Mouse (Mus musculus) lung, postnatal 0 days (tissue): ENCODE measurements around the gene Naa40. TPM values are rescaled to one million over a fixed set of nuclear protein-coding genes. Genes with fewer than 3 reads are reported as not detected.

Experiments
- ATAC-seq: fragments of 200-750 bp; cut with Nextera tagmentation; 2 replicates; pipeline ENCODE4 v1.8.0; 2017; ENCODE audit warnings: moderate library complexity
- DNase-seq: peaks from one replicate; pipeline ENCODE4 v3.0.0-alpha.2; 2016; ENCODE audit warnings: low spot score
- H3K27ac ChIP-seq: fragments of 300-500 bp; sonication (generic); 2 replicates; pipeline ENCODE4 v1.5.1; 2014; ENCODE audit warnings: antibody characterized with exemption, mild to moderate bottlenecking, low read length, mixed read lengths
- H3K27me3 ChIP-seq: fragments of 300-500 bp; sonication (generic); replicated peaks from 2 replicates; pipeline ENCODE4 v1.6.1; 2014; ENCODE audit warnings: low read length, mixed read lengths; ENCODE audit not compliant: insufficient read depth
- H3K36me3 ChIP-seq: fragments of 300-500 bp; sonication (generic); 2 replicates; pipeline ENCODE4 v1.6.1; 2014; ENCODE audit warnings: low read length, mixed read lengths; ENCODE audit not compliant: insufficient read depth
- H3K4me1 ChIP-seq: fragments of 300-500 bp; sonication (generic); 2 replicates; pipeline ENCODE4 v1.6.1; 2014; ENCODE audit warnings: antibody characterized with exemption, low read depth, low read length, mixed read lengths; ENCODE audit not compliant: insufficient read depth
- H3K4me2 ChIP-seq: fragments of 300-500 bp; sonication (generic); replicated peaks from 2 replicates; pipeline ENCODE4 v1.6.1; 2014; ENCODE audit warnings: low read depth, mild to moderate bottlenecking, low read length, moderate library complexity, mixed read lengths
- H3K4me3 ChIP-seq: fragments of 300-500 bp; sonication (generic); 2 replicates; pipeline ENCODE4 v1.5.1; 2014; ENCODE audit warnings: low read depth, low read length
- H3K9ac ChIP-seq: fragments of 300-500 bp; sonication (generic); replicated peaks from 2 replicates; pipeline ENCODE4 v1.6.1; 2014; ENCODE audit warnings: low read depth, mild to moderate bottlenecking
- H3K9me3 ChIP-seq: fragments of 300-500 bp; sonication (generic); 2 replicates; pipeline ENCODE4 v1.6.1; 2016; ENCODE audit warnings: low read length, mixed read lengths
- CTCF ChIP-seq: IDR thresholded peaks from 2 replicates; pipeline ENCODE4 v1.5.1; 2016; ENCODE audit warnings: antibody characterized with exemption, mild to moderate bottlenecking
- EP300 ChIP-seq: IDR thresholded peaks from 2 replicates; pipeline ENCODE4 v1.6.1; 2016; ENCODE audit warnings: antibody characterized with exemption, mild to moderate bottlenecking, control low read depth
- WGBS: fragments of 180-500 bp; shearing (Covaris S2); extraction: QIAGEN DNeasy Blood & Tissue Kit; methylation state at CpG from one replicate; pipeline ENCODE4 v1.1.7; 2014; 5-methylcytosine and 5-hydroxymethylcytosine counted together
- polyA plus RNA-seq: library from polyadenylated mRNA; unstranded; fragments of >200 nt; fragmentation: Nextera tagmentation; extraction: Ambion mirVana; gene quantifications from 2 replicates; pipeline ENCODE4 v1.2.1, GENCODE M21; 2015

Naa40 gene
- polyA plus RNA-seq, 1 experiment from 2014 or later, result 16.6 TPM

DNA sequence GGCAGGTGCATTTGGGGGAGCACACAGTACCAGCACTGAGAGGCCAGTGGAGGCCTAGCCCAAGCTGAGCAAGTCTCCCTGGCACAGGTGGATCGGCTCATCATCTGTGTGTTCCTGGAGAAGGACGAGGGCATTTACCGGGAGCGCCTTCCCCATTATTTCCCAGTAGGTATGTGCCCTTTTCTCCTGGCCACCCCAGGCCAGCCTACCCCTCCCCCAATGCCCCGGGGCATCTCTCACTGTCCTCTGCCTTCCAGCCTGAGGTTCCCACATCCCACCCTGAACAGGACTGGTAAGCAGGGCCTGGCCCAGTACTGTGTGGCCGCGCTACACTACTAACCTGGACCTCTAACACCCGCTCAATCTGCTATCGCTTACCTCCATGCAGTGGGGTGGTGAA is 43.5 kb downstream of the Naa40 start:
- no peak overlapping the region for H3K27ac ChIP-seq
- WGBS, result 88% methylated on average over 9 of the region's 9 CpGs
- H3K4me1 ChIP-seq, result no peaks in the 10 kb centered on the region
- ATAC-seq (no peak), DNase-seq (no peak)
- H3K27me3 ChIP-seq, result no peaks in the 10 kb centered on the region
- peaks cover 25% of the 10 kb centered on the region for H3K36me3 ChIP-seq
- no peak overlapping the region for H3K4me2 ChIP-seq
- H3K9me3 ChIP-seq, result no peaks in the 10 kb centered on the region
- no peak overlapping the region for H3K9ac ChIP-seq
- H3K4me3 ChIP-seq, result no peak overlapping the region
- TF ChIP-seq EP300 (no peak), CTCF (no peak)

DNA sequence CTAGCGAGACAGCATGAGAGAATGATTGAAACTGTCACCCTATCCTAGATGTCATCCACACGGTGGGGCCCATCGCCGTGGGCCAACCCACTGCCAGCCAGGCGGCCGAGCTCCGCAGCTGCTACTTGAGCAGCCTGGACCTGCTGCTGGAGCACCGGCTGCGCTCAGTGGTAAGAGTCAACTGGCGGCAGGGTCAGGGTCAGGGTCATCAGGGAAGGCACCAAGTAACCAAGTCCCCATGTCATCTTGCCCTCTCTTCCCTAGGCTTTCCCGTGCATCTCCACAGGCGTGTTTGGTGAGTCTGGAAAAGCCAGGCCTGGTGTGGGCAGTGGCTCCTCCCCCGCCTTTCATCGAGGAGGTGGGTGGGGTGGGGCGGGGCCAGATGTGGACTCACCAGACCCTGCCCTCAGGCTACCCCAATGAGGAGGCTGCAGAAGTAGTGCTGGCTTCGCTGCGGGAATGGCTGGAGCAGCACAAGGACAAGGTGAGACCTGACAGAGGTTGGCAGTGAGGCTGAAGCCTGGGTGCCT is 44.2 kb downstream of the Naa40 start:
- WGBS, result 24% methylated on average over 17 of the region's 17 CpGs
- TF ChIP-seq CTCF, result no peak
- no peak for TF ChIP-seq EP300
- no peaks in the 10 kb centered on the region for H3K9me3 ChIP-seq
- ATAC-seq (peak; percentile 51), DNase-seq (no peak)
- no peaks in the 10 kb centered on the region for H3K4me1 ChIP-seq
- H3K4me3 ChIP-seq, result no peak overlapping the region
- H3K36me3 ChIP-seq, result peaks cover 25% of the 10 kb centered on the region
- no peaks in the 10 kb centered on the region for H3K27me3 ChIP-seq
- H3K9ac ChIP-seq, result no peak overlapping the region
- H3K4me2 ChIP-seq, result no peak overlapping the region
- H3K27ac ChIP-seq, result no peak overlapping the region

DNA sequence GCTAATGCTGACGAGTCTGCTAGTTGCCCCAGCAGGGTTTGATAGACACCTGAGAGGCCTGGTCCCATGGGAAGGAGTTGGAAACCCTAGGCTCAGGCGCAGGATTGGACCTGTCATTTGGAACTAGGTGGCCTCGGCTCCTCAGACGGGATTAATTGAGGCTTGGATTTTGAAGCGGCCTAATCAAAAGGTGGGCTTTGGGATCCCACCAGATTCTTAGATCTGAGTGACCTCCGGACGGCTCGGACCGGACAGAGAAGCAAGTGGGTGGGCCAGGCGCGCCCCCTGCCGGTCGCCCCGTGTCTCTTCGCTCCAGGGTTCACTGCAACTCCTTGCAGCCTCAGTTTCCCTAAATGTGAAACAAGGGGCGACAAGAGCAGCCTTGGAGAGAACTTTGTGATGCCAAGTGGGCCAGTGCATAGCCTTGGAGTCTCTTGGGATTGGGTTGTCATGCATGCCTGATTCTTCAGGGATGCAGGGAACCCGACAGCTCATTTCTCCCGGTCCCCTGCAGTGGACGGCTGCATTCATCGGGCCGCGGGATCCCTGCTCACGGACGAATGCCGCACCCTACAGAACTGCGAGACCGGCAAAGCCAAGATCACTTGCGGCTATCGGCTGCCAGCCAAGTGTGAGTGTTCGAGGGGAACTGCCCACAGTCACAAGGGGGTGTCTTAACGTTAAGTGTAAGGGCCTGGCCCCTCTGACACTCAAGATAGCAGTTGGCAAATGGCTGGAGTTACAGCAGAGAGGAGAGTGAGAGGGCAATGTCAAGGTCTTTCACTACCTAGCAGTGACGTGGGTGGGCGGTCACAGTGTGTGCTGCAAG is 44.9 kb downstream of the Naa40 start:
- TF ChIP-seq EP300 (no peak), CTCF (peak; percentile 92)
- ATAC-seq, result peak; percentile 46
- H3K27ac ChIP-seq, result no peak overlapping the region

DNA sequence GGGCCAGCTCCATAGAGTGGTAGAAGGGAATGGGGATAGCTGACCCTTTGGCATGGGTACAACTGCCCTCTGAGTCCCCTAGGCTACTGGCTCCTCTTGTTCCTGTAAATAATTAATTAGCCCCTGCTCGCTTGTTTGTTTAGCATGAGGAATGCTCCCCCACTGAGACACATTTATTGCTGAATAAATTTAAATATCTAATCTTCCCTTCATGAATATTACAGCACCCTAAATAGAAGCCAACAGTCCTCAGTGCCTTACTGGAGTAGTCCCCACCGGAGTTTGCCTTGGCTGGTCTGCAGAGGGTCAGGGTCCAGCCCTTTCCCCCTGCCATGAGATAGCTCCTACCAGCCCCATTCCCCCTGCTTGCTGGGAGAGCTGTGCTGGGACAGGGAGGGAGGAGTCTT is 48.4 kb downstream of the Naa40 start:
- WGBS, result 58% methylated on average over 2 of the region's 2 CpGs
- no peak overlapping the region for H3K4me2 ChIP-seq
- no peaks in the 10 kb centered on the region for H3K9me3 ChIP-seq
- no peak overlapping the region for H3K4me3 ChIP-seq
- no peaks in the 10 kb centered on the region for H3K4me1 ChIP-seq
- TF ChIP-seq EP300, result no peak
- no peak for TF ChIP-seq CTCF
- H3K27ac ChIP-seq, result no peak overlapping the region
- ATAC-seq, result no peak
- DNase-seq, result no peak
- no peaks in the 10 kb centered on the region for H3K36me3 ChIP-seq
- H3K27me3 ChIP-seq, result no peaks in the 10 kb centered on the region
- H3K9ac ChIP-seq, result no peak overlapping the region

More for the DNA sequence above, 44.9 kb downstream of the Naa40 start:
- peak; percentile 71 for DNase-seq
- WGBS, result 19% methylated on average over 30 of the region's 33 CpGs
- H3K9me3 ChIP-seq, result no peaks in the 10 kb centered on the region
- no peak overlapping the region for H3K9ac ChIP-seq
- peaks cover 25% of the 10 kb centered on the region for H3K36me3 ChIP-seq
- no peaks in the 10 kb centered on the region for H3K4me1 ChIP-seq
- no peak overlapping the region for H3K4me3 ChIP-seq
- no peak overlapping the region for H3K4me2 ChIP-seq
- no peaks in the 10 kb centered on the region for H3K27me3 ChIP-seq

DNA sequence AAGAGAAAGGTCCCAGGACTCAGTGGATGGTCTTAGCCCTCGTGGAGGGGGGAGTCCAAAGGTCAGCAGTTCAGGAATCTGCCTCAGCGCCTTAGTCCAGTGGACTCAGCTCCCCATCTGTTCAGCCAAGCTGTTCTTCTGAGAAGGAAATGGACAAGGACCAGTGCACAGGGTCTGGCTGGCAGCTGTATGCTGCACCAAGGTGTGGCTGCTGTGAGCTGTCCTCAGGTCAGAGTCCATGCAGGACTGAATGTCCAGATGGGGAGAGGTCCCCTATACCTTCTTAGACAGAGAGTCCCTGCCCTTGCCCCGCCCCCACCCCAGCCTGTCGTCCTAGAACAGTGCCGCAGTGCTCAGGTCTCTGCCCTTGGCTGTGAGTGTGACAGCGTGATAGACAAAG is 49.3 kb downstream of the Naa40 start:
- H3K4me1 ChIP-seq, result no peaks in the 10 kb centered on the region
- no peak overlapping the region for H3K4me2 ChIP-seq
- no peak overlapping the region for H3K27ac ChIP-seq
- ATAC-seq (no peak), DNase-seq (no peak)
- H3K9ac ChIP-seq, result no peak overlapping the region
- no peak overlapping the region for H3K4me3 ChIP-seq
- H3K36me3 ChIP-seq, result no peaks in the 10 kb centered on the region
- no peaks in the 10 kb centered on the region for H3K9me3 ChIP-seq
- no peaks in the 10 kb centered on the region for H3K27me3 ChIP-seq
- WGBS, result 29% methylated on average over 6 of the region's 6 CpGs
- no peak for TF ChIP-seq CTCF
- no peak for TF ChIP-seq EP300

DNA sequence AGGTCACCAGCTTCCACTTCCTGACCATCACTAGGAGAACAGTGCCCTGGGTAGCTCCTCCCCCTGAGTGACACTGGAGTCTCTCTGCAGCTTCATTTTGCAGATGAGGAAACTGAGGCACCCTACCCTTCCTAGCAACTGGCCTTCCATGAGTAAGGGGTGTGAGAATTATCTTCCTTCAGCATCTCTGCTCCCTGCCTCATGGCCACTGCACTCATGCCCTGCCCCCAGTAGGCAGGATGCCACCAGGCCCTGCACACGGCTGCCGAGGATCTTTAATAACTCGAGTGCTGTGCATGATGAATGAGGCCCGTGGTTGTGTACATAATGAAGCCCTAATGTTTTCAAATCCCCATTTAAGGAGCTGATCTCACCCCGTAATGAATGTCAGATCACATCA is 50.0 kb downstream of the Naa40 start:
- Histone ChIP-seq H3K9me3 (no peaks in the 10 kb centered on the region), H3K27me3 (no peaks in the 10 kb centered on the region), H3K27ac (no peak overlapping the region), H3K4me1 (no peaks in the 10 kb centered on the region), H3K36me3 (no peaks in the 10 kb centered on the region), H3K9ac (no peak overlapping the region), H3K4me3 (no peak overlapping the region), H3K4me2 (no peak overlapping the region)
- ATAC-seq (no peak), DNase-seq (no peak)
- no peak for TF ChIP-seq EP300
- no peak for TF ChIP-seq CTCF
- 27% methylated on average over 5 of the region's 5 CpGs for WGBS
